Mouse (Mus musculus): ENCODE data around the gene Dgcr6. TPM values are rescaled to one million over a fixed set of nuclear protein-coding genes. Genes with fewer than 3 reads are reported as not detected.
"Not testable (repeated sequence)": the region's sequence is repeated elsewhere in the genome, so short reads cannot be mapped to it uniquely, and the experiment has no call there.

Dgcr6 gene
- polyA plus RNA-seq (2015; fragmentation: Nextera tagmentation; extraction: Ambion mirVana): 22.1 and 22.3 TPM in 2 replicates

- Histone ChIP-seq H3K9ac (no peak within 1 kb of the TSS), H3K4me2 (no peak within 1 kb of the TSS), H3K27me3 (peaks cover 4% of the 10 kb centered on the region; the same call in 1 of the 2 replicates), H3K27ac (replicated peaks) (no peak within 1 kb of the TSS), H3K4me1 (replicated peaks) (peaks cover 2% of the 10 kb centered on the region; the same call in 1 of the 2 replicates), H3K36me3 (replicated peaks) (no peaks in the 10 kb centered on the region), H3K9me3 (replicated peaks) (no peaks in the 10 kb centered on the region), H3K4me3 (replicated peaks) (no peak within 1 kb of the TSS)
- ATAC-seq (ENCODE audit: insufficient read depth): no peak
- WGBS (ENCODE audit: insufficient replicate concordance): 13% methylated on average over 11 of the region's 11 CpGs
These were observed at the start of gene Dgcr6 for GRCm38 (mm10) chr16:18052731-18053202. Gene Dgcr6, plus strand, starts transcription at chr16:18052860.

GRCm38 (mm10) chr16:18004589-18004988 is 48.1 kb upstream of the Dgcr6 start:
- Histone ChIP-seq H3K27ac (replicated peaks) (no peak overlapping the region), H3K9me3 (replicated peaks) (no peaks in the 10 kb centered on the region), H3K27me3 (no peaks in the 10 kb centered on the region), H3K4me3 (replicated peaks) (no peak overlapping the region), H3K4me1 (replicated peaks) (no peaks in the 10 kb centered on the region), H3K9ac (no peak overlapping the region), H3K36me3 (replicated peaks) (no peaks in the 10 kb centered on the region), H3K4me2 (no peak overlapping the region)
- no peak for ATAC-seq (ENCODE audit: insufficient read depth)
- 45% methylated on average over 5 of the region's 5 CpGs for WGBS (ENCODE audit: insufficient replicate concordance)

GRCm38 (mm10) chr16:18007083-18007482 is 45.6 kb upstream of the Dgcr6 start:
- Histone ChIP-seq H3K36me3 (replicated peaks) (no peaks in the 10 kb centered on the region), H3K4me3 (replicated peaks) (no peak overlapping the region), H3K4me2 (no peak overlapping the region), H3K27me3 (no peaks in the 10 kb centered on the region), H3K4me1 (replicated peaks) (no peaks in the 10 kb centered on the region), H3K27ac (replicated peaks) (no peak overlapping the region), H3K9ac (no peak overlapping the region), H3K9me3 (replicated peaks) (no peaks in the 10 kb centered on the region)
- WGBS (ENCODE audit: insufficient replicate concordance): 41% methylated on average over 4 of the region's 4 CpGs
- ATAC-seq (ENCODE audit: insufficient read depth): no peak

GRCm38 (mm10) chr16:18011101-18011500 is 41.6 kb upstream of the Dgcr6 start:
- no peak for ATAC-seq (ENCODE audit: insufficient read depth)
- no peaks in the 10 kb centered on the region for H3K27me3 ChIP-seq
- no peak overlapping the region for H3K4me3 ChIP-seq (replicated peaks)
- no peak overlapping the region for H3K9ac ChIP-seq
- no peak overlapping the region for H3K4me2 ChIP-seq
- H3K27ac ChIP-seq (replicated peaks): no peak overlapping the region
- H3K36me3 ChIP-seq (replicated peaks): no peaks in the 10 kb centered on the region
- no peaks in the 10 kb centered on the region for H3K4me1 ChIP-seq (replicated peaks)
- 58% methylated on average over 6 of the region's 6 CpGs for WGBS (ENCODE audit: insufficient replicate concordance)
- H3K9me3 ChIP-seq (replicated peaks): no peaks in the 10 kb centered on the region

- not testable (repeated sequence) for H3K4me1 ChIP-seq (replicated peaks); H3K9me3 ChIP-seq (replicated peaks); H3K27me3 ChIP-seq; H3K9ac ChIP-seq; H3K4me3 ChIP-seq (replicated peaks); H3K36me3 ChIP-seq (replicated peaks); H3K4me2 ChIP-seq; H3K27ac ChIP-seq (replicated peaks); ATAC-seq (ENCODE audit: insufficient read depth)
- 45% methylated on average over 4 of the region's 4 CpGs for WGBS (ENCODE audit: insufficient replicate concordance)
These were observed 36.2 kb upstream of the Dgcr6 start for GRCm38 (mm10) chr16:18016482-18016881.

- no peaks in the 10 kb centered on the region for H3K27me3 ChIP-seq
- no peak overlapping the region for H3K4me2 ChIP-seq
- H3K4me3 ChIP-seq (replicated peaks): no peak overlapping the region
- no peak overlapping the region for H3K27ac ChIP-seq (replicated peaks)
- H3K36me3 ChIP-seq (replicated peaks): no peaks in the 10 kb centered on the region
- H3K4me1 ChIP-seq (replicated peaks): no peaks in the 10 kb centered on the region
- peak; percentile 69 for ATAC-seq (ENCODE audit: insufficient read depth)
- H3K9me3 ChIP-seq (replicated peaks): no peaks in the 10 kb centered on the region
- no peak overlapping the region for H3K9ac ChIP-seq
- 50% methylated on average over 8 of the region's 8 CpGs for WGBS (ENCODE audit: insufficient replicate concordance)
These were observed 29.7 kb upstream of the Dgcr6 start for GRCm38 (mm10) chr16:18022780-18023557.

GRCm38 (mm10) chr16:18027371-18027770 is 25.3 kb upstream of the Dgcr6 start:
- Histone ChIP-seq H3K4me1 (replicated peaks) (no peaks in the 10 kb centered on the region), H3K27ac (replicated peaks) (no peak overlapping the region), H3K36me3 (replicated peaks) (no peaks in the 10 kb centered on the region), H3K9me3 (replicated peaks) (no peaks in the 10 kb centered on the region), H3K9ac (no peak overlapping the region), H3K4me3 (replicated peaks) (no peak overlapping the region), H3K4me2 (no peak overlapping the region), H3K27me3 (no peaks in the 10 kb centered on the region)
- ATAC-seq (ENCODE audit: insufficient read depth): no peak
- WGBS (ENCODE audit: insufficient replicate concordance): 31% methylated on average over 2 of the region's 2 CpGs

- no peaks in the 10 kb centered on the region for H3K9me3 ChIP-seq (replicated peaks)
- no peak overlapping the region for H3K9ac ChIP-seq
- H3K4me1 ChIP-seq (replicated peaks): peaks cover 6% of the 10 kb centered on the region
- no peak for ATAC-seq (ENCODE audit: insufficient read depth)
- no peaks in the 10 kb centered on the region for H3K36me3 ChIP-seq (replicated peaks)
- no peak overlapping the region for H3K27ac ChIP-seq (replicated peaks)
- 37% methylated on average over 2 of the region's 2 CpGs for WGBS (ENCODE audit: insufficient replicate concordance)
- no peaks in the 10 kb centered on the region; the same call in 1 of the 2 replicates for H3K27me3 ChIP-seq
- no peak overlapping the region for H3K4me2 ChIP-seq
- H3K4me3 ChIP-seq (replicated peaks): no peak overlapping the region
These were observed 20.9 kb upstream of the Dgcr6 start for GRCm38 (mm10) chr16:18031752-18032151.

GRCm38 (mm10) chr16:18033289-18033688 is 19.4 kb upstream of the Dgcr6 start:
- no peak overlapping the region for H3K27ac ChIP-seq (replicated peaks)
- H3K9ac ChIP-seq: no peak overlapping the region
- H3K4me1 ChIP-seq (replicated peaks): peaks cover 6% of the 10 kb centered on the region
- no peaks in the 10 kb centered on the region for H3K36me3 ChIP-seq (replicated peaks)
- H3K27me3 ChIP-seq: peaks cover 8% of the 10 kb centered on the region; the same call in 1 of the 2 replicates
- H3K4me2 ChIP-seq: no peak overlapping the region
- WGBS (ENCODE audit: insufficient replicate concordance): 54% methylated on average over 4 of the region's 4 CpGs
- H3K4me3 ChIP-seq (replicated peaks): no peak overlapping the region
- no peaks in the 10 kb centered on the region for H3K9me3 ChIP-seq (replicated peaks)
- no peak for ATAC-seq (ENCODE audit: insufficient read depth)

GRCm38 (mm10) chr16:18034286-18034685 is 18.4 kb upstream of the Dgcr6 start:
- Histone ChIP-seq H3K4me2 (no peak overlapping the region), H3K9me3 (replicated peaks) (no peaks in the 10 kb centered on the region), H3K4me1 (replicated peaks) (peaks cover 6% of the 10 kb centered on the region), H3K9ac (no peak overlapping the region), H3K27me3 (peaks cover 8% of the 10 kb centered on the region; the same call in 1 of the 2 replicates), H3K27ac (replicated peaks) (no peak overlapping the region), H3K36me3 (replicated peaks) (no peaks in the 10 kb centered on the region), H3K4me3 (replicated peaks) (no peak overlapping the region)
- WGBS (ENCODE audit: insufficient replicate concordance): 56% methylated on average over 4 of the region's 4 CpGs
- no peak for ATAC-seq (ENCODE audit: insufficient read depth)

- Histone ChIP-seq H3K27me3 (peaks cover 8% of the 10 kb centered on the region; the same call in 1 of the 2 replicates), H3K36me3 (replicated peaks) (no peaks in the 10 kb centered on the region), H3K9ac (no peak overlapping the region), H3K27ac (replicated peaks) (no peak overlapping the region), H3K4me1 (replicated peaks) (peaks cover 6% of the 10 kb centered on the region), H3K9me3 (replicated peaks) (no peaks in the 10 kb centered on the region), H3K4me2 (no peak overlapping the region), H3K4me3 (replicated peaks) (no peak overlapping the region)
- ATAC-seq (ENCODE audit: insufficient read depth): peak; percentile 54
- WGBS (ENCODE audit: insufficient replicate concordance): 11% methylated on average over 16 of the region's 16 CpGs
These were observed 16.2 kb upstream of the Dgcr6 start for GRCm38 (mm10) chr16:18036425-18036955.

All from liver, embryonic 15.5 days (tissue).